Comparison of ENCODE assay signal across 8 mouse cellular contexts in the genomic region with DNA sequence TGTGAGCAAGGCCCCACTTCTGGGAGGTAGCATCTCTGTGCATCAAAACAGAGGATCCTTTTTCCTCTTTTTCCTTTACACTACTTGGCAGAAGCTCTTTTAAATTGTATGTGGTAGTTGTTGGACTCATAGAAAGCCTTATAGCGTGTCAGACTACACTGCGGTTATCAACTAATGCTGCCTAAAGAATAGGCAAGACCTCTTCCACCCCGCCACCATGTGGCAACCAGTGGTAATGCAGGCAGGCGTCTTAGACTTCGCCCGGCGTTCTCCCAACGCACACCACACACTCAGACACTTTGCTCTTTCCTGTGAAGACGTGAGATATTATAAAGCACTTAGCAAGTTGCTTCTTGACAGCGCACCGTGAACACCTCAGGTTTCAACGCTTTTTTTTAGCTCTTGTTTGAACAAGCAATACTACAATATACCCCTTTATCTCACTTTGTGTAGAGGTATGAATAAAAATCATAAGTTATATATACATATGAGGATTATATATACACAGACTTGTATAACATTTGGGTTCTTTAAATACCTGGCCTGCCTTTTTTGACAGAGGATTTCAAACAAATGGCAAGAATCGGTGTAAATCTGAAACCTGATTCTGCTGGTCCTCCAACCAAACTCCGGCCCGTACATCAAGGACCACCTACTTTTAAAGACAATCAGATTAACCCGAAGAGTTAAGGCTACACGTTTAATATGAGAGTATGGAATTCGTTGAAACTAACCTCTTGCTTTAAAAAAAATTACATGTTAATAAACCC. TPM values are rescaled to one million over a fixed set of nuclear protein-coding genes. Genes with fewer than 3 reads are reported as not detected.
DNase-seq lines count a peak whose midpoint lies in the region; ATAC-seq and TF ChIP-seq lines count a peak whose summit lies in the region.

No protein-coding gene starts in this region.

- 12% methylated on average over 18 of the region's 18 CpGs for WGBS in embryonic facial prominence, embryonic 13.5 days
- 10% methylated on average over 18 of the region's 18 CpGs for WGBS in kidney, postnatal 0 days
- WGBS in liver, embryonic 12.5 days (ENCODE audit: insufficient replicate concordance), result 12% methylated on average over 18 of the region's 18 CpGs
- WGBS in stomach, embryonic 15.5 days, result 6% methylated on average over 18 of the region's 18 CpGs

- H3K4me1 ChIP-seq in embryonic facial prominence, embryonic 13.5 days, result peaks cover 4% of the 10 kb centered on the region
- no peaks in the 10 kb centered on the region for H3K4me1 ChIP-seq in kidney, postnatal 0 days (replicated peaks; ENCODE audit: insufficient read depth, low read length)
- peaks cover 29% of the 10 kb centered on the region for H3K4me1 ChIP-seq in liver, embryonic 12.5 days
- H3K4me1 ChIP-seq in stomach, embryonic 15.5 days, result 0 out of 2 replicates have a peak, but pooled peaks cover 9% of the 10 kb centered on the region

- H3K9ac ChIP-seq in embryonic facial prominence, embryonic 13.5 days, result no peak overlapping the region
- H3K9ac ChIP-seq in kidney, postnatal 0 days (ENCODE audit: low read depth, low read length), result no peak overlapping the region
- H3K9ac ChIP-seq in liver, embryonic 12.5 days, result no peak overlapping the region
- no peak overlapping the region for H3K9ac ChIP-seq in stomach, embryonic 15.5 days

- peak; percentile 96 for TF ChIP-seq CTCF in kidney, postnatal 0 days (IDR thresholded peaks at IDR 0.05; ENCODE audit: low read depth)

- H3K27me3 ChIP-seq in embryonic facial prominence, embryonic 13.5 days, result peaks cover 31% of the 10 kb centered on the region
- H3K27me3 ChIP-seq in kidney, postnatal 0 days (ENCODE audit: insufficient read depth, low read length), result no peaks in the 10 kb centered on the region
- peaks cover 51% of the 10 kb centered on the region for H3K27me3 ChIP-seq in liver, embryonic 12.5 days (replicated peaks)
- peaks cover 15% of the 10 kb centered on the region for H3K27me3 ChIP-seq in stomach, embryonic 15.5 days (replicated peaks)

- 0 out of 2 replicates have a peak overlapping the region, but pooled peaks have one; percentile 11 for H3K4me2 ChIP-seq in embryonic facial prominence, embryonic 13.5 days
- H3K4me2 ChIP-seq in kidney, postnatal 0 days (ENCODE audit: low read length), result peak overlapping the region; percentile 45
- H3K4me2 ChIP-seq in liver, embryonic 12.5 days, result peak overlapping the region; percentile 47; the same call in 1 of the 2 replicates
- peak overlapping the region; percentile 56; the same call in 1 of the 2 replicates for H3K4me2 ChIP-seq in stomach, embryonic 15.5 days

- DNase-seq in 416B (ENCODE audit: low read depth), result peak; percentile 91
- peak; percentile 92 for DNase-seq in adrenal gland, postnatal 25 days
- DNase-seq in heart, adult 9 months (ENCODE audit: low spot score in 2 of 2), result peak; percentile 23 to 77
- DNase-seq in kidney, postnatal 0 days (ENCODE audit: low spot score), result peak; percentile 92
- peak; percentile 91 for DNase-seq in neural tube, embryonic 10.5 days (ENCODE audit: extremely low spot score, low spot score)

- H3K36me3 ChIP-seq in embryonic facial prominence, embryonic 13.5 days, result no peaks in the 10 kb centered on the region
- no peaks in the 10 kb centered on the region for H3K36me3 ChIP-seq in kidney, postnatal 0 days (ENCODE audit: insufficient read depth, low read length)
- H3K36me3 ChIP-seq in liver, embryonic 12.5 days, result no peaks in the 10 kb centered on the region
- no peaks in the 10 kb centered on the region for H3K36me3 ChIP-seq in stomach, embryonic 15.5 days

- 0 out of 2 replicates have a peak, but pooled peaks have one; percentile 33 for ATAC-seq in embryonic facial prominence, embryonic 13.5 days (ENCODE audit: insufficient number of reproducible peaks, insufficient read depth, low FRiP score, low TSS enrichment, low read depth)
- ATAC-seq in kidney, postnatal 0 days (replicated peaks; ENCODE audit: low FRiP score, low read depth), result no peak; the same call in 1 of the 2 replicates
- ATAC-seq in liver, embryonic 12.5 days, result no peak
- peak; percentile 29; the same call in 1 of the 2 replicates for ATAC-seq in stomach, embryonic 15.5 days (ENCODE audit: insufficient read depth, low FRiP score, low read depth)

- no peak overlapping the region for H3K27ac ChIP-seq in embryonic facial prominence, embryonic 13.5 days
- H3K27ac ChIP-seq in kidney, postnatal 0 days, result no peak overlapping the region
- H3K27ac ChIP-seq in liver, embryonic 12.5 days, result no peak overlapping the region
- no peak overlapping the region for H3K27ac ChIP-seq in stomach, embryonic 15.5 days

- no peak overlapping the region for H3K4me3 ChIP-seq in embryonic facial prominence, embryonic 13.5 days
- no peak overlapping the region for H3K4me3 ChIP-seq in kidney, postnatal 0 days (replicated peaks; ENCODE audit: low read depth, low read length)
- no peak overlapping the region for H3K4me3 ChIP-seq in liver, embryonic 12.5 days
- no peak overlapping the region for H3K4me3 ChIP-seq in stomach, embryonic 15.5 days (replicated peaks)

- H3K9me3 ChIP-seq in embryonic facial prominence, embryonic 13.5 days, result no peaks in the 10 kb centered on the region
- H3K9me3 ChIP-seq in kidney, postnatal 0 days (replicated peaks; ENCODE audit: low read length), result no peaks in the 10 kb centered on the region
- no peaks in the 10 kb centered on the region for H3K9me3 ChIP-seq in liver, embryonic 12.5 days (replicated peaks)
- no peaks in the 10 kb centered on the region for H3K9me3 ChIP-seq in stomach, embryonic 15.5 days

RNA-seq across cellular contexts. Expression of gene Gpa33, which starts 23.5 kb away (rescaled TPM):
- total RNA-seq in adrenal gland, postnatal 25 days (2021), result 0.30 TPM in 1 of 2 replicates, not detected in the other
- 0.15 and 0.83 TPM in 2 replicates for polyA plus RNA-seq in embryonic facial prominence, embryonic 13.5 days (2015; fragmentation: Nextera tagmentation; extraction: Ambion mirVana)
- polyA plus RNA-seq in kidney, postnatal 0 days (2015; fragmentation: Nextera tagmentation; extraction: Ambion mirVana), result 0.94 and 1.1 TPM in 2 replicates
- 0.08 TPM in 1 of 2 replicates, not detected in the other for polyA plus RNA-seq in liver, embryonic 12.5 days (2016; fragmentation: Nextera tagmentation; extraction: Ambion mirVana)
- 13.4 and 15.1 TPM in 2 replicates for polyA plus RNA-seq in stomach, embryonic 15.5 days (2015; fragmentation: Nextera tagmentation; extraction: Ambion mirVana)

RNA-seq across cellular contexts. Expression of gene Dusp27, which starts 25.8 kb away (rescaled TPM):
- not detected in 2 replicates for total RNA-seq in adrenal gland, postnatal 25 days (2021)
- 2.6 and 3.0 TPM in 2 replicates for polyA plus RNA-seq in embryonic facial prominence, embryonic 13.5 days (2015; fragmentation: Nextera tagmentation; extraction: Ambion mirVana)
- polyA plus RNA-seq in kidney, postnatal 0 days (2015; fragmentation: Nextera tagmentation; extraction: Ambion mirVana), result 0.08 and 0.12 TPM in 2 replicates
- 0.31 and 0.47 TPM in 2 replicates for polyA plus RNA-seq in liver, embryonic 12.5 days (2016; fragmentation: Nextera tagmentation; extraction: Ambion mirVana)
- polyA plus RNA-seq in stomach, embryonic 15.5 days (2015; fragmentation: Nextera tagmentation; extraction: Ambion mirVana), result 2.9 and 3.2 TPM in 2 replicates

Comparison
In these comparisons a context has a peak if more than half of its experiments do, and no peak if none do; other contexts are left out.
1. ATAC-seq: peak in embryonic facial prominence, embryonic 13.5 days (single experiment) and stomach, embryonic 15.5 days (single experiment); none in kidney, postnatal 0 days (single experiment) and liver, embryonic 12.5 days (single experiment).
2. Peak in every context shown above with its lines, with median percentiles within 50 percentile points of each other: DNase-seq and H3K4me2 ChIP-seq.